Mouse (Mus musculus) neural tube, embryonic 14.5 days (tissue): ENCODE results near the gene Uts2b. TPM values are rescaled to one million over a fixed set of nuclear protein-coding genes. Genes with fewer than 3 reads are reported as not detected.

Source experiments
- ATAC-seq: fragments of 200-750 bp; cut with Nextera tagmentation; 2 replicates; pipeline ENCODE4 v1.8.0; 2017; ENCODE audit warnings: low read depth, mild to moderate bottlenecking, moderate TSS enrichment, moderate library complexity
- H3K27ac ChIP-seq: fragments of 300-500 bp; sonication (generic); 2 replicates; pipeline ENCODE4 v1.5.1; 2014; ENCODE audit warnings: low read depth, mild to moderate bottlenecking, control low read depth, low read length, moderate library complexity, mixed read lengths
- H3K27me3 ChIP-seq: fragments of 300-500 bp; sonication (generic); 2 replicates; pipeline ENCODE4 v1.6.1; 2014; ENCODE audit warnings: low read length; ENCODE audit not compliant: control insufficient read depth, insufficient read depth
- H3K36me3 ChIP-seq: fragments of 300-500 bp; sonication (generic); 2 replicates; pipeline ENCODE4 v1.6.1; 2014; ENCODE audit warnings: low read length, mixed read lengths; ENCODE audit not compliant: control insufficient read depth, insufficient read depth
- H3K4me1 ChIP-seq: fragments of 300-500 bp; sonication (generic); 2 replicates; pipeline ENCODE4 v1.6.1; 2014; ENCODE audit warnings: low read length; ENCODE audit not compliant: control insufficient read depth, insufficient read depth
- H3K4me2 ChIP-seq: fragments of 300-500 bp; sonication (generic); 2 replicates; pipeline ENCODE4 v1.6.1; 2014; ENCODE audit warnings: mild to moderate bottlenecking, low read depth, low read length, control low read depth
- H3K4me3 ChIP-seq: fragments of 300-500 bp; sonication (generic); 2 replicates; pipeline ENCODE4 v1.5.1; 2014; ENCODE audit warnings: low read depth, low read length, control low read depth, mixed read lengths
- H3K9ac ChIP-seq: fragments of 300-500 bp; sonication (generic); replicated peaks from 2 replicates; pipeline ENCODE4 v1.6.1; 2014; ENCODE audit warnings: low read depth, mild to moderate bottlenecking, control low read depth, low read length, mixed read lengths
- H3K9me3 ChIP-seq: fragments of 300-500 bp; sonication (generic); 2 replicates; pipeline ENCODE4 v1.6.1; 2016; ENCODE audit warnings: low read length; ENCODE audit not compliant: control insufficient read depth
- WGBS: fragments of 180-500 bp; shearing (Covaris S2); extraction: QIAGEN DNeasy Blood & Tissue Kit; methylation state at CpG from one replicate; pipeline ENCODE4 v1.1.7; 2014; 5-methylcytosine and 5-hydroxymethylcytosine counted together
- polyA plus RNA-seq: library from polyadenylated mRNA; unstranded; fragments of >200 nt; fragmentation: Nextera tagmentation; extraction: Ambion mirVana; gene quantifications from 2 replicates; pipeline ENCODE4 v1.2.1, GENCODE M21; 2014

The Uts2b gene
- 39.5 and 40.7 TPM in 2 replicates for polyA plus RNA-seq

- no peaks in the 10 kb centered on the region for H3K36me3 ChIP-seq
- H3K9ac ChIP-seq: no peak within 1 kb of the TSS
- 63% methylated on average over 8 of the region's 8 CpGs for WGBS
- ATAC-seq: peak; percentile 61; the same call in 1 of the 2 replicates
- H3K4me2 ChIP-seq: no peak within 1 kb of the TSS
- H3K27me3 ChIP-seq: no peaks in the 10 kb centered on the region
- no peak within 1 kb of the TSS for H3K4me3 ChIP-seq
- no peaks in the 10 kb centered on the region for H3K9me3 ChIP-seq
- H3K27ac ChIP-seq: no peak within 1 kb of the TSS
- H3K4me1 ChIP-seq: no peaks in the 10 kb centered on the region
These were observed at the start of gene Uts2b for GRCm38 (mm10) chr16:27370191-27370590. Uts2b (minus strand) TSS chr16:27370239.

DNA sequence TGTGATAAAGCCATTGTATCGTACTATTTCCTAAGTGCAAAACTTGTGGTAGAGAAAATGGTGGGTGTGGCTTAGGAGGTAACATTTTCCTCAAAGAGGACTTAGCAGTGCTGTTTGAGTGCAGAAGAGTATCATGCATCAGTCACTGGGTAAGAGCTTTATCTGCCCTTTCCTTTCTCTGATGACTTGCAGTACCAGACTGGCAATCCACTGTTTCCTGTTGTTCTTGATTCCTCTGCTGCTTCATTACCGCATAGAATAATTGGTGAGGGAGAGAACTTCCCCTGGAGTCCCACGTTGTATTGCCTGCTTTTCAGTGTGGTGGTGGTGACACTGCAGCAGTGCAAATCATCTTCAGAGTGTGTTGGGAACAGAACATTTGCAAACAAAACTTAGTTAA lies 47.6 kb upstream of the Uts2b start:
- Histone ChIP-seq H3K4me3 (no peak overlapping the region), H3K36me3 (peaks cover 42% of the 10 kb centered on the region), H3K9me3 (no peaks in the 10 kb centered on the region), H3K4me1 (no peaks in the 10 kb centered on the region), H3K27ac (no peak overlapping the region), H3K9ac (no peak overlapping the region), H3K27me3 (no peaks in the 10 kb centered on the region), H3K4me2 (no peak overlapping the region)
- ATAC-seq: no peak
- 94% methylated on average over 3 of the region's 3 CpGs for WGBS

DNA sequence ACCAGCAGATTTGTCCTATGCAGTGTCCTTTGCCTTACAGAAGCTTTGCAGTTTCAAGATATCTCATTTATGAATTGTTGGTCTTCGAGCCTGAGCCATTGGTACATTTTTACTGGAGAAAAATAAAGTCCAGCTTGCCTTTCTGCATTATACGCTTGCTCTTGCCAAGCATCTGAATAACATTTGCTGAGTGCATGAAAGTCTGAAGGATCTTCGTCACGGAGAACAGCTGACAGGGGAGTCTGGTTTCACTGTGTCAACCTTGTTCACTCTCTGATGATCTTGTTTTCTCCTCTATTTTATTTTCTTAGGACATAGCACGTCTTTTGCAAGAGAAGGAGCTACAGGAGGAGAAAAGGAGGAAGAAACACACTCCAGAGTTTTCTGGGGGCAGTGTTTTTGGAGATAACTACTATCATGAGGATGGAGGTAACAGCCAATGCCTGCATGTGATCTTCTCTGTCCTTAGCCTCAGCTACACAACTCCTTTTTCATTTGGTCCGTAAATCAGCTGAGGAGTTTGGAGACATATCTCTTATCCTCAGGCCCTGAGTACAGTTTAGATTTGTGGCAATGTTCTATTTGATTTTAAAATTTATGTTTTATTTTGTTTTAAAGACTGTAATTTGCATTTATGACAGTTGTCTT lies 47.0 kb upstream of the Uts2b start:
- Histone ChIP-seq H3K27ac (no peak overlapping the region), H3K27me3 (no peaks in the 10 kb centered on the region), H3K9ac (no peak overlapping the region), H3K4me1 (no peaks in the 10 kb centered on the region), H3K9me3 (no peaks in the 10 kb centered on the region), H3K4me3 (no peak overlapping the region), H3K36me3 (peaks cover 36% of the 10 kb centered on the region), H3K4me2 (no peak overlapping the region)
- 98% methylated on average over 6 of the region's 6 CpGs for WGBS
- ATAC-seq: no peak

- no peak for ATAC-seq
- no peak overlapping the region for H3K4me3 ChIP-seq
- no peak overlapping the region for H3K9ac ChIP-seq
- no peak overlapping the region for H3K27ac ChIP-seq
- H3K9me3 ChIP-seq: no peaks in the 10 kb centered on the region
- H3K4me2 ChIP-seq: no peak overlapping the region
- no peaks in the 10 kb centered on the region for H3K4me1 ChIP-seq
- peaks cover 12% of the 10 kb centered on the region; the same call in 1 of the 2 replicates for H3K36me3 ChIP-seq
- H3K27me3 ChIP-seq: no peaks in the 10 kb centered on the region
These were observed 34.1 kb upstream of the Uts2b start for GRCm38 (mm10) chr16:27404107-27404506.

- no peaks in the 10 kb centered on the region for H3K27me3 ChIP-seq
- H3K4me3 ChIP-seq: no peak overlapping the region
- H3K27ac ChIP-seq: no peak overlapping the region
- 89% methylated on average over 2 of the region's 2 CpGs for WGBS
- H3K36me3 ChIP-seq: peaks cover 2% of the 10 kb centered on the region; the same call in 1 of the 2 replicates
- no peak for ATAC-seq
- no peak overlapping the region for H3K9ac ChIP-seq
- no peaks in the 10 kb centered on the region for H3K4me1 ChIP-seq
- no peak overlapping the region for H3K4me2 ChIP-seq
- no peaks in the 10 kb centered on the region for H3K9me3 ChIP-seq
These were observed 31.5 kb upstream of the Uts2b start for GRCm38 (mm10) chr16:27401579-27401978.

- Histone ChIP-seq H3K4me3 (no peak overlapping the region), H3K4me2 (no peak overlapping the region), H3K27me3 (no peaks in the 10 kb centered on the region), H3K36me3 (no peaks in the 10 kb centered on the region), H3K9ac (no peak overlapping the region), H3K4me1 (no peaks in the 10 kb centered on the region), H3K27ac (no peak overlapping the region), H3K9me3 (no peaks in the 10 kb centered on the region)
- no peak for ATAC-seq
- 91% methylated on average over 6 of the region's 6 CpGs for WGBS
These were observed 29.7 kb upstream of the Uts2b start for GRCm38 (mm10) chr16:27399719-27400253.

DNA sequence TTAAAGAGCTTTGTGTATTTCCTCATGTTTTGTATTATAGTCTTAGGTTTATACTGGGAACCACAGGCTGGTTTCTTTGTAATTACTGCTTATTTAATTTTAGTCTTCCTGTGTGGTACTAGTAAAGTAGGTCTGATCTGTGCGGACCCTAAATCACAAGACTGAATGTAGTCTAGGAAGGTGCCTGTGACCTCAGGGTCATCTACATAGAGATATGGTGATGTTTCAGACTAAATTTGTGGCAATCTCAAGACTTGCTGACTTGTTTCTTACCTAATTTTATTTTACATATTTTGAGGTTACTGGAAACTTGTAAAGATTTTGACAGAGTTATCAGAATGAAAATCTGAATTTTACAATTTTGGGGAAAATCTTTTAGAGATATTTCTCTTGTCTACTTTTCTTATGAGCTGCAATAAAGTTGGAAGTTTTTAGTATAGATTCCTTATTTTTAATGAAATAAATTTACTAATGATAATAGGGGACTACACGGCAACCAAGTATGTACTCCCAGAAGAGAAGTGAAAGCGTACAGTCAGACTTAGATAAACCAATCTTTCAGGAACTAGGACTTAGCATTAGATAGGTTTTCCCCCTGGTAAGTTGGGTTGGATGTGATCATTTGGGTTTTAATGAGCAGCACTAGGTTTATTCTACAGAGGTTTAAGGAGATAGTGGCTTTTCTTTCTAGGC lies 29.1 kb upstream of the Uts2b start:
- Histone ChIP-seq H3K4me2 (no peak overlapping the region), H3K36me3 (no peaks in the 10 kb centered on the region), H3K4me3 (no peak overlapping the region), H3K27me3 (no peaks in the 10 kb centered on the region), H3K9ac (no peak overlapping the region), H3K9me3 (no peaks in the 10 kb centered on the region), H3K27ac (no peak overlapping the region), H3K4me1 (no peaks in the 10 kb centered on the region)
- 92% methylated on average over 3 of the region's 3 CpGs for WGBS
- ATAC-seq: no peak

DNA sequence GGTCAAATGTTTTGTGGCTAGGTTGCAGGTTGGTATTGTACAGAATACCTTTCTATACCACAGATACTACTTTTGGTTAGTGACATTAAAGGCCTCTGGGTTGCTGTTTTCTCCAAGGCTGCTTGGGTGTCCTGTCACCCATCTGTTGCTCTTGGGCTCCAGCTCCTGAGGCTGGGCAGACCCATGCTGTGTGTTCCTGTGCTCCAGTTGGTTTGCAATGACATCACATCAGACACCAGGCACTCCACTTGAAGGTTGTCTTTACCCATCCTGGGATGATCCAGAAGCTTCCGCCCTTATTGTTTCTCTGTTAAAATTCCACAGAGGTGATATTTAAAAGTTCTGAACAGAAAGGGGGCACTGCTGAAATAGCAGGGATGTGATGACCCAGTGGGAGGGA lies 26.9 kb upstream of the Uts2b start:
- Histone ChIP-seq H3K4me3 (no peak overlapping the region), H3K9me3 (no peaks in the 10 kb centered on the region), H3K27ac (no peak overlapping the region), H3K9ac (no peak overlapping the region), H3K27me3 (no peaks in the 10 kb centered on the region), H3K36me3 (no peaks in the 10 kb centered on the region), H3K4me2 (no peak overlapping the region), H3K4me1 (peaks cover 8% of the 10 kb centered on the region; the same call in 1 of the 2 replicates)
- WGBS: 100% methylated on average over 1 of the region's 1 CpGs
- no peak for ATAC-seq
